Mouse (Mus musculus): Measurements from ENCODE around the gene Tldc2. TPM values are rescaled to one million over a fixed set of nuclear protein-coding genes. Genes with fewer than 3 reads are reported as not detected.

The Tldc2 gene
- not detected in 2 replicates for polyA plus RNA-seq (2012; rRNA removed)

DNA sequence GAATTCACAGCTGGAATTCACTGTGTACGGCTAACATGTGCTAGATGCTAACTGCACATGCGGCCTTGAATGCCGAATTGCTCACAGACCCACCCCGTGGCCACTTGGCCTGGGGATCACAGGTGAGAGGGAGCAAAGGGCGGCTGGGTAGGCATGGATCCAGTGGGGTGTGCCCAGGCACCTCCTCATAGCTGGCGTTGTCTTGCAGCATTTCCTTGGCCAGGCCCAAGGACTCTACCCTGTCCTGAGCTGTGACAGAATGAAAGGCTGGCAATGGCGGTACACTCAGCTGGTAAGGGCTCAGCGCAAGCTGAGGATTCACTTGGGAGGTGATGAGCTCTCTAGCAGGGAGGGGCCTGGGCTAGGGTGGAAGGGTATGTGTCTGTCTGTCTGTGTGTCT lies at the start of gene Tldc2:
TSS of gene Tldc2 (plus strand) at position 260 of the 400 bp plus-strand sequence.
- TF ChIP-seq CTCF (IDR thresholded peaks at IDR 0.05; ENCODE audit: insufficient read depth, low read length) = no peak
- TF ChIP-seq POLR2A (IDR thresholded peaks at IDR 0.05; ENCODE audit: borderline replicate concordance, extremely low read depth, low read depth, low read length) = no peak
- Histone ChIP-seq H3K4me3 (replicated peaks; ENCODE audit: extremely low read depth, low read depth, low read length) (no peak within 1 kb of the TSS), H3K4me1 (ENCODE audit: control insufficient read depth, insufficient read depth, low read length) (no peaks in the 10 kb centered on the region)
- no peak for DNase-seq
- WGBS = 86% methylated on average over 8 of the region's 8 CpGs

GRCm38 (mm10) chr2:157037303-157037702 lies 49.6 kb upstream of the Tldc2 start:
- 70% methylated on average over 9 of the region's 9 CpGs for WGBS
- Histone ChIP-seq H3K4me3 (replicated peaks; ENCODE audit: extremely low read depth, low read depth, low read length) (no peak overlapping the region), H3K4me1 (ENCODE audit: control insufficient read depth, insufficient read depth, low read length) (peaks cover 3% of the 10 kb centered on the region; the same call in 1 of the 2 replicates)
- TF ChIP-seq POLR2A (IDR thresholded peaks at IDR 0.05; ENCODE audit: borderline replicate concordance, extremely low read depth, low read depth, low read length) = no peak
- DNase-seq = no peak

- 68% methylated on average over 50 of the region's 50 CpGs for WGBS
Measured at GRCm38 (mm10) chr2:157039900-157040648, 46.8 kb upstream of the Tldc2 start.

GRCm38 (mm10) chr2:157040649-157041046 lies 46.2 kb upstream of the Tldc2 start:
- no peak overlapping the region for H3K4me3 ChIP-seq (replicated peaks; ENCODE audit: extremely low read depth, low read depth, low read length)
- no peak for DNase-seq
- H3K4me1 ChIP-seq (ENCODE audit: control insufficient read depth, insufficient read depth, low read length) = peaks cover 8% of the 10 kb centered on the region
- 77% methylated on average over 17 of the region's 17 CpGs for WGBS
- TF ChIP-seq POLR2A (IDR thresholded peaks at IDR 0.05; ENCODE audit: borderline replicate concordance, extremely low read depth, low read depth, low read length) (no peak), CTCF (IDR thresholded peaks at IDR 0.05; ENCODE audit: insufficient read depth, low read length) (no peak)

More at GRCm38 (mm10) chr2:157039900-157040648, 46.8 kb upstream of the Tldc2 start:
- no peak for TF ChIP-seq POLR2A (IDR thresholded peaks at IDR 0.05; ENCODE audit: borderline replicate concordance, extremely low read depth, low read depth, low read length)
- TF ChIP-seq CTCF (IDR thresholded peaks at IDR 0.05; ENCODE audit: insufficient read depth, low read length) = peak; percentile 25
- Histone ChIP-seq H3K4me1 (ENCODE audit: control insufficient read depth, insufficient read depth, low read length) (peaks cover 8% of the 10 kb centered on the region), H3K4me3 (replicated peaks; ENCODE audit: extremely low read depth, low read depth, low read length) (no peak overlapping the region)
- no peak for DNase-seq

- no peak for DNase-seq
- Histone ChIP-seq H3K4me1 (ENCODE audit: control insufficient read depth, insufficient read depth, low read length) (peaks cover 8% of the 10 kb centered on the region), H3K4me3 (replicated peaks; ENCODE audit: extremely low read depth, low read depth, low read length) (no peak overlapping the region)
- no peak for TF ChIP-seq POLR2A (IDR thresholded peaks at IDR 0.05; ENCODE audit: borderline replicate concordance, extremely low read depth, low read depth, low read length)
- TF ChIP-seq CTCF (IDR thresholded peaks at IDR 0.05; ENCODE audit: insufficient read depth, low read length) = no peak
- 62% methylated on average over 7 of the region's 7 CpGs for WGBS
Measured at GRCm38 (mm10) chr2:157041421-157041820, 45.4 kb upstream of the Tldc2 start.

- no peak overlapping the region for H3K4me3 ChIP-seq (replicated peaks; ENCODE audit: extremely low read depth, low read depth, low read length)
- DNase-seq = no peak
- peaks cover 8% of the 10 kb centered on the region; the same call in 1 of the 2 replicates for H3K4me1 ChIP-seq (ENCODE audit: control insufficient read depth, insufficient read depth, low read length)
- WGBS = 72% methylated on average over 8 of the region's 8 CpGs
- no peak for TF ChIP-seq CTCF (IDR thresholded peaks at IDR 0.05; ENCODE audit: insufficient read depth, low read length)
- TF ChIP-seq POLR2A (IDR thresholded peaks at IDR 0.05; ENCODE audit: borderline replicate concordance, extremely low read depth, low read depth, low read length) = no peak
Measured at GRCm38 (mm10) chr2:157043556-157043955, 43.3 kb upstream of the Tldc2 start.

- Histone ChIP-seq H3K4me1 (ENCODE audit: control insufficient read depth, insufficient read depth, low read length) (peaks cover 12% of the 10 kb centered on the region; the same call in 1 of the 2 replicates), H3K4me3 (replicated peaks; ENCODE audit: extremely low read depth, low read depth, low read length) (no peak overlapping the region)
- DNase-seq = no peak
- TF ChIP-seq POLR2A (IDR thresholded peaks at IDR 0.05; ENCODE audit: borderline replicate concordance, extremely low read depth, low read depth, low read length) (no peak), CTCF (IDR thresholded peaks at IDR 0.05; ENCODE audit: insufficient read depth, low read length) (0 out of 2 replicates have a peak, but pooled peaks have one; percentile 36)
Measured at GRCm38 (mm10) chr2:157043987-157044386, 42.9 kb upstream of the Tldc2 start.

- WGBS = 85% methylated on average over 2 of the region's 2 CpGs
- TF ChIP-seq CTCF (IDR thresholded peaks at IDR 0.05; ENCODE audit: insufficient read depth, low read length) = no peak
- peaks cover 13% of the 10 kb centered on the region for H3K4me1 ChIP-seq (ENCODE audit: control insufficient read depth, insufficient read depth, low read length)
- DNase-seq = no peak
- H3K4me3 ChIP-seq (replicated peaks; ENCODE audit: extremely low read depth, low read depth, low read length) = no peak overlapping the region
Measured at GRCm38 (mm10) chr2:157045932-157046331, 40.9 kb upstream of the Tldc2 start.

DNA sequence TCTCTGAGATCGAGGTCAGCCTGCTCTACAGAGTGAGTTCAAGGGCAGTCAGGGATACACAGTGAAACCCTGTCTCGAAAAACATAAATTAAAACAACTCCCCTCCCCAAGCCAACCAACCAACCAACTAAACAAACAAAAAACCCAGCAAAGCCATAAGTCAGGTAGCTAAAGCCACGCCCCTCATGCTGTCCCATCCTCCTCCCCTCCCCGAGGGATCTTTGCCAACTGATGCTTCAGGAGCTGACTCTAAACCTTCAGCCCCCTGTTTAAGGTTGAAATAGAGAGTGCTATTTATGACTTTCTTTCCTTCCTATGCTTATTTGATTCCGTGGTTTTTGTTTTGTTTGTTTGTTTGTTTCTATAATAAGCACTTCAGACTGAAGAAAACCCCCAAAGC lies 39.9 kb upstream of the Tldc2 start:
- 77% methylated on average over 5 of the region's 5 CpGs for WGBS
- H3K4me3 ChIP-seq (replicated peaks; ENCODE audit: extremely low read depth, low read depth, low read length) = no peak overlapping the region
- no peak for TF ChIP-seq CTCF (IDR thresholded peaks at IDR 0.05; ENCODE audit: insufficient read depth, low read length)
- TF ChIP-seq POLR2A (IDR thresholded peaks at IDR 0.05; ENCODE audit: borderline replicate concordance, extremely low read depth, low read depth, low read length) = no peak
- no peak for DNase-seq
- peaks cover 13% of the 10 kb centered on the region for H3K4me1 ChIP-seq (ENCODE audit: control insufficient read depth, insufficient read depth, low read length)

Data from lung, adult 2 months (tissue).